Mouse (Mus musculus) embryonic stem cell, embryonic (primary cell): ENCODE measurements around the gene Mst1.

Source experiments
- CTCF ChIA-PET, 4 experiments: fragments of 300-600 bp in 2 of 4; fragments of 350-600 bp in 2 of 4; sonication (Branson Sonifier 250); formaldehyde crosslinking; loops; one replicate each; lab custom pipeline; 2022; ENCODE audit warnings: inconsistent platforms in 2 of 4; lab: Charles Lee
- POLR2A ChIA-PET, 4 experiments: fragments of 300-600 bp in 2 of 4; fragments of 350-600 bp in 2 of 4; sonication (Branson Sonifier 250); formaldehyde crosslinking; loops; one replicate each; lab custom pipeline; 2022; ENCODE audit warnings: antibody characterized with exemption in 4 of 4, inconsistent platforms in 1 of 4; lab: Charles Lee

Mst1 gene

DNA sequence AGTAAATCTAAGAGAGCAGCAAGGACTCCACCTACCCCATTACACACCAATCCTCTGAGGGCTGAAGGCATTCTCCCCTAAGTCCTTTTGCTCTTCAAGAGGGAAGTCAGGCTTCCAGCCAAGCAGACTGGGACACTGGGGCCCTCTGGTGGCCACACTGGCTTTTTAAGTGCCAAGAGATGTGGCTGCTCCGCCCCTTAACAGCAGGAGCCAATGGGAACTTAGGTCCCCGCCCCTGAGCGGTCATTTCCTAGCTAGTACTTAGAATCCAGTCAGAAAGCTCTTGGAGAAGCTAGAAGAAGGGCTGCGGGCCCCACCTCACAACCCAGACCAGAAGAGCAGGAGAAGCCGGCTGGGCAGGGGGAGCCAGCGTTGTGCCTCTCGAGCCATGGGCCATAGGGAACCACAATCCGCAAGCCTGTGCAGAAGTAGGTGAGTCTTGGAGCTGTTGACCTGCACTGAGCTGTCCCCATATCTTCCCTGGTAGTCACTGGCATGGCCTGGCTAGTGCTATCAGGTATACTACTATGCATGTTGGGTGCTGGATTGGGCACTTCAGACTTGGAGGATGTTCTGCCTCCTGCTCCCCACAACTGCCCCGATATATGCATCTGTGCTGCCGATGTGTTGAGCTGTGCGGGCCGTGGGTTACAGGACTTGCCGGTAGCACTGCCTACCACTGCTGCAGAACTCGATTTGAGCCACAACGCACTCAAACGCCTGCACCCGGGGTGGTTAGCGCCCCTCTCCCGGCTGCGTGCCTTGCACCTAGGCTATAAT is 27.2 kb upstream of the Mst1 start, which contains the start of gene Amigo3:
Gene Amigo3, plus strand, starts transcription at position 275 of the 780 bp plus-strand sequence.
- ChIA-PET POLR2A (interaction anchor here (0.5 to 4.7 kb wide), 92 partner anchors 8 to 469 kb away, joined by 3 to 43 read pairs (median 4); partner anchors contain the start of genes Apeh (in 3 of the 4), Inka1 (in 3 of the 4), Ip6k1 (in 3 of the 4) and Dag1 (in 2 of the 4)), CTCF (interaction anchor here (0.5 to 7.1 kb wide), 76 partner anchors 8 to 499 kb away, joined by 3 to 139 read pairs (median 4); partner anchors contain the start of genes Apeh (in 2 of the 4), Mst1r (in 2 of the 4), Amt (in 1 of the 4) and Cdhr4 (in 1 of the 4))

- ChIA-PET POLR2A (interaction anchor here (0.5 to 4.7 kb wide), 72 partner anchors 9 to 466 kb away, joined by 3 to 43 read pairs (median 4); partner anchors contain the start of genes Apeh (in 3 of the 4), Inka1 (in 3 of the 4), Ip6k1 (in 3 of the 4) and Mst1r (in 2 of the 4)), CTCF (interaction anchor here (0.6 to 7.1 kb wide), 54 partner anchors 9 to 499 kb away, joined by 3 to 139 read pairs (median 5); partner anchors contain the start of genes Apeh (in 2 of the 4), Mst1r (in 2 of the 4), Gnat1 (in 1 of the 4) and Inka1 (in 1 of the 4))
Measured at GRCm38 (mm10) chr9:108053665-108054225, 26.5 kb upstream of the Mst1 start.

DNA sequence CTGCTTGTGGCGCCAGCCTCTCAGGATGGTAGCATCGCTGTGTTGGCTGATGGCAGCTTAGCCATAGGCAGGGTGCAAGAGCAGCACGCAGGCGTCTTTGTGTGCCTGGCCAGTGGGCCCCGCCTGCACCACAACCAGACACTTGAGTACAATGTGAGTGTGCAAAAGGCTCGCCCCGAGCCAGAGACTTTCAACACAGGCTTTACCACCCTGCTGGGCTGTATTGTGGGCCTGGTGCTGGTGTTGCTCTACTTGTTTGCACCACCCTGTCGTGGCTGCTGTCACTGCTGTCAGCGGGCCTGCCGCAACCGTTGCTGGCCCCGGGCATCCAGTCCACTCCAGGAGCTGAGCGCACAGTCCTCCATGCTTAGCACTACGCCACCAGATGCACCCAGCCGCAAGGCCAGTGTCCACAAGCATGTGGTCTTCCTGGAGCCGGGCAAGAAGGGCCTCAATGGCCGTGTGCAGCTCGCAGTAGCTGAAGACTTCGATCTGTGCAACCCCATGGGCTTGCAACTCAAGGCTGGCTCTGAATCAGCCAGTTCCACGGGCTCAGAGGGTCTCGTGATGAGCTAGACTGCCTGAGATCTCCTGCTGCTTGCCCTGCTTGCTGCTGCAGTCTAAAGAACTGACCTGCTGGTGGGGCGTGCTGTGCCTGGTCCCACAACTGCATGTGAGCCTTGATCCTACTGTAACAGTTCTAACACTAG is 25.8 kb upstream of the Mst1 start:
- POLR2A ChIA-PET: interaction anchor here in 3 of 4 experiments (0.5 to 4.7 kb wide), 35 partner anchors 9 to 356 kb away, joined by 3 to 43 read pairs (median 5); partner anchors contain the start of genes Apeh (in 3 of the 3), Ip6k1 (in 2 of the 3), Inka1 (in 1 of the 3) and Mon1a (in 1 of the 3)
- CTCF ChIA-PET: interaction anchor here (0.6 to 7.1 kb wide), 25 partner anchors 9 to 153 kb away, joined by 3 to 139 read pairs (median 6); partner anchors contain the start of gene Mst1r (in 1 of the 4)

DNA sequence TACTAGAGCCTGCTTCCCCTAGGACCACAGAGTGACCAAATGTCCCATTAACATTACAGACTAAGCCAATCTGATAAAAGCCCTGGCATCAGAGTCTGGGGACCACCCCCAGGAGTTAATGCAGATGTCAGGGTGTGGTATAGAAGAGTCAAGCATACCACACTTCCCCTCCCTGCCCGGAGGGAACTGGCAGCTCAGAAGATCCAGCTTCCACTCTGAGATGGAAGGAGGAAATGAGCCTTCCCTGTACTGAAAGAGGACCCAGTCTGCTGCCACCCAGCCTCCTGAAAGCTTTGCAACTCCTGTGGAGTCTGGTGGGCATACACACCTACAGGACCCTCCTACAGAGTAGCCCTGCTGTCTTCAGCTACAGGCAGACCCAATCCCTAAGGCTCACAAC is 25.2 kb upstream of the Mst1 start:
- POLR2A ChIA-PET: interaction anchor here in 3 of 4 experiments (0.6 to 4.7 kb wide), 18 partner anchors 8 to 356 kb away, joined by 3 to 43 read pairs (median 5); partner anchors contain the start of genes Mst1r (in 1 of the 3) and Rbm6 (in 1 of the 3)
- CTCF ChIA-PET: interaction anchor here (0.5 to 7.1 kb wide), 15 partner anchors 8 to 301 kb away, joined by 3 to 139 read pairs (median 6); partner anchors contain the start of gene Mst1r (in 1 of the 4)

GRCm38 (mm10) chr9:108055661-108056237 is 24.5 kb upstream of the Mst1 start:
- POLR2A ChIA-PET: interaction anchor here in 2 of 4 experiments (0.8 to 4.7 kb wide), 12 partner anchors 10 to 157 kb away, joined by 3 to 43 read pairs (median 6); partner anchors contain the start of gene Mst1r (in 1 of the 2)

DNA sequence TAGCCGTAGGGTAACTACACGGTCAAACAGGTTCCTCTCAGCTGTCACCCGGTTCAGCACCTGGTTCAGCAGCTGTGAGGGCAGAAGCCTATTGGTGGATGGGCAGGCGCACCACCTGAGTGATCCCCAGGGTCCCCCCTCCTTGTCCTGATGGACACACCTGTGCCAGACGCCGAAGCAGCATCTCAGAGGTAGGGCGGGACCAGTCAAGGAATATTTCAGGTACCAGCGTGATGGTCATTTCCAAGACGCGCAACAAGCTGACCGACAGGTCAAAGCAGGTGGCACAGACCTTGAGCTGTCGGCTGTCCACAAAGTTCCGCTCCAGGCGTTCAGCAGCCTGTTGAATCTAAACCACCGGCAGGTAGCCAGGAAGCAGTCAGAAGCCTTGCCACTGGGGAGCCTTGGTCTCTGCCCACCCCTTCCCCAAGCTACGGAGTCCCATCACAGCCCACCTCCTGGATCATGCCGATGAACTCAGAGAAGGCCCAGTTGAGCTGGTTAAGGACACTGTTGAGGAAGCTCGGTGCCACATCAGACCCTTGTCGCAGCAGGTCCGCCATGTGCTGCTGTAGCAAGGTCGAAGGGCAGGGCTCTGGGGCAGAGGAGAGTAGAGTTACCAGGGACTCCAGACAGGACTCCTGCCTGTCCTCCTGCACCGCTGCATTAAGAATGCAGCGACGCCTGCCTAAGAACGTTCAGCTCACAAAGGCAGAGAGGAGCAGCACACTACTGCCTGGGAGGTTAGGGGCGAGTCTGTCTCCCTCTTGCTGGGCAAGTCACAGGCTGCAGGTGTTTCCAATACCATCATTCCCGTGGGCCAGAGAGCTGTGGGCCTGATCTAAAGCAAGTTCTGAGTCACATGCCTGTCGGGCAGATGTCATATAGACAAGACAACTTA is 23.6 kb upstream of the Mst1 start:
- POLR2A ChIA-PET: interaction anchor here in 2 of 4 experiments (0.8 to 4.7 kb wide), 15 partner anchors 8 to 184 kb away, joined by 3 to 43 read pairs (median 4); partner anchors contain the start of genes Gmppb (in 1 of the 2), Mst1 (in 1 of the 2), Mst1r (in 1 of the 2) and Rbm6 (in 1 of the 2)

More at GRCm38 (mm10) chr9:108055661-108056237, 24.5 kb upstream of the Mst1 start:
- CTCF ChIA-PET: interaction anchor here (0.5 to 7.1 kb wide), 14 partner anchors 9 to 397 kb away, joined by 3 to 139 read pairs (median 6); partner anchors contain the start of gene Mst1r (in 1 of the 4)

DNA sequence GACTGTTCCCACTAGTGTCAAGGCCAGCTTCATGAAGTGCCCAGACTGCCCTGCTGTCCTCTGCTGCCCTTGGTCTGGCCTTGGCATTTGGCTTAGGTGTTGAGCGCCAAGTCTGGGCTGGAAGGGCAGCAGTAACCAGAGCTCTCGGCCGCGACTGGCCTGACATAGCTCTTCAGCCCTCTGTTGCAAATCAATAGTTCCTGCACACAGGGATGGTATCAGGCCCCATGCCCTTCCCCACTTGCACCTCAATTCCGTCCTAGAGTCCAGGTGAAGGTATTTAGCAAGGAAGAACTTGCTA is 23.0 kb upstream of the Mst1 start:
- ChIA-PET CTCF (interaction anchor here (0.5 to 7.1 kb wide), 13 partner anchors 10 to 551 kb away, joined by 3 to 139 read pairs (median 4); partner anchors contain the start of gene Mst1r (in 1 of the 4)), POLR2A (interaction anchor here in 2 of 4 experiments (0.9 to 2.7 kb wide), 10 partner anchors 9 to 184 kb away, joined by 3 to 11 read pairs (median 4); partner anchors contain the start of genes Gmppb (in 1 of the 2), Mst1 (in 1 of the 2) and Rbm6 (in 1 of the 2))

More for the DNA sequence above, 23.6 kb upstream of the Mst1 start:
- CTCF ChIA-PET: interaction anchor here (0.5 to 7.1 kb wide), 16 partner anchors 10 to 551 kb away, joined by 3 to 139 read pairs (median 3); partner anchors contain the start of gene Mst1r (in 1 of the 4)

DNA sequence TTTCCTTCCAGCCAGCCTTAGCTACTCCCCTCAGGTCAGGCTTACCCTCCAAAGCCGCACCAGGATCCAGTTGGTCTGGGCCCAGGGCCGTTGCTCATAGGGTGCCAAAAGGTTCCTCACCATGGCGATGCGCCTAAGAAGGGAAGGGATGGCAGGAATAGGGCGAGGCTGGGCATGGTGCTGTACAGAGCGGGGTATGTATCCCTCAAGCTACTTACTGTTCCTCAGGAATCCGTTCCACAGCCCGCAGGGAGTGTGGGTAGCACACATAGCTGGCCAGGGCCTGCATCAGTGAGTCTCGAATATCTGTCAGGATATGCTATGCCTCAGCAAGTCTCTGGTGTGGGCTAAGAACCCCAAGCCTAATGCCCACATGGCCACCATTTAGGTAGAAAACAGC is 21.9 kb upstream of the Mst1 start:
- CTCF ChIA-PET: interaction anchor here in 3 of 4 experiments (0.5 to 3.7 kb wide), 8 partner anchors 9 to 154 kb away, joined by 3 to 19 read pairs (median 6); no protein-coding TSS in a partner anchor
- POLR2A ChIA-PET: interaction anchor here in 2 of 4 experiments (1.0 to 2.7 kb wide), 6 partner anchors 9 to 156 kb away, joined by 3 to 11 read pairs (median 5); partner anchors contain the start of gene Gmppb (in 1 of the 2)

DNA sequence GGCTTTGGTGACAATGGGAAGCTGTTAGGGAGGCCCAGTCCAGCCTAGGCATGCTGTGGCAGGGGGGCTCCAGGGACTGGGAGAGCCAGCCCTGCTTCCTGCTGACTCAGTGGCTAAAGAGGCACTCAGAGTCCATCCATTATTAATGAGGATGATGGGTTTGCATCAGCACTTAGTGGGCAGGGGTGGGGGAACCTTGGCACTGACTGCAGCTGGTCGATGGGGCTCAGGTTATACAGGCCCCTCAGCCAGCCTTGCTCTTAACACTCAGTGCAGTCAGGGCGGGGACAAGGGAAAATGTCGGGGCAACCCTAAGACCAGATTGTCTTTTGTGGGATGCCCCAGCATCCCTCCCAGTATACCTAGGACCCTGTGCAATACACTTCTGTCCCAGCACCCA is 18.1 kb upstream of the Mst1 start:
- ChIA-PET POLR2A (interaction anchor here in 2 of 4 experiments (1.0 to 2.6 kb wide), 2 partner anchors 9 kb away, joined by 3 to 11 read pairs; partner anchors contain the start of gene Amigo3 (in 2 of the 2)), CTCF (interaction anchor here in 2 of 4 experiments (0.7 to 8.6 kb wide), 7 partner anchors 9 to 417 kb away, joined by 3 to 101 read pairs (median 6); partner anchors contain the start of genes Mst1r (in 2 of the 2), Amigo3 (in 1 of the 2) and Apeh (in 1 of the 2))

- ChIA-PET POLR2A (interaction anchor here in 3 of 4 experiments (0.9 to 2.6 kb wide), 7 partner anchors 9 to 176 kb away, joined by 3 to 11 read pairs (median 5); partner anchors contain the start of genes Amigo3 (in 2 of the 3), Gmppb (in 1 of the 3) and Mon1a (in 1 of the 3)), CTCF (interaction anchor here (0.6 to 8.6 kb wide), 9 partner anchors 10 to 162 kb away, joined by 3 to 101 read pairs (median 9); partner anchors contain the start of genes Amigo3 (in 3 of the 4), Gmppb (in 1 of the 4) and Mst1r (in 1 of the 4))
Measured at GRCm38 (mm10) chr9:108063361-108063760, 16.9 kb upstream of the Mst1 start.

DNA sequence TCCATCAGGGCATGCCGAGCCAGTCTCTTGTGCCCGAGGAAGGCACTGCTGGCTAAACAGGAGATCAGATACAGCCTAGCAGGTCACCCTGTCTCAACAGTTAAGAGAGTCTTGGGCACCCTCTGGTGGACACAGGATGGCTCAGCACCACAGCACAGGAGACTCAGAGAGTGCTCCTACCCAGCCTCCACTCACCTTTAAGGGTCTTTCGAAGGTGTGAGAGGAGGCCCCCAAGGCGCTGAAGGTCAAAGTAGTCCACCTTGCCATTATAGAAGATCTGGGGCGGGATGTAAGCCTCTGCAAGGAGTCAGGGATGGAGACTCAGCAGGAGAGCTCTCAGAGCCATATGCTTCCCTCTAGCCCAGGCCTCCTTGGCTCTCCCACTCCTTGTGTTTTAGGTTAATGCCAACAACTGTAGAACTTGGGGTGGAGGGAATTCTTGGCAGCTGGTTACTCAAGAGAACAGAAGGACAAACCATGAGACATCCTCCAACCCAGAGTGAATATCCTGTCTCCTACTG is 14.7 kb upstream of the Mst1 start:
- POLR2A ChIA-PET: interaction anchor here in 2 of 4 experiments (1.2 to 3.3 kb wide), 5 partner anchors 9 to 161 kb away, joined by 4 to 15 read pairs (median 9); partner anchors contain the start of gene Amigo3 (in 2 of the 2)
- CTCF ChIA-PET: interaction anchor here (0.6 to 8.6 kb wide), 17 partner anchors 12 to 420 kb away, joined by 3 to 101 read pairs (median 3); partner anchors contain the start of genes Amigo3 (in 2 of the 4), Mst1r (in 2 of the 4), Apeh (in 1 of the 4) and Gmppb (in 1 of the 4)

DNA sequence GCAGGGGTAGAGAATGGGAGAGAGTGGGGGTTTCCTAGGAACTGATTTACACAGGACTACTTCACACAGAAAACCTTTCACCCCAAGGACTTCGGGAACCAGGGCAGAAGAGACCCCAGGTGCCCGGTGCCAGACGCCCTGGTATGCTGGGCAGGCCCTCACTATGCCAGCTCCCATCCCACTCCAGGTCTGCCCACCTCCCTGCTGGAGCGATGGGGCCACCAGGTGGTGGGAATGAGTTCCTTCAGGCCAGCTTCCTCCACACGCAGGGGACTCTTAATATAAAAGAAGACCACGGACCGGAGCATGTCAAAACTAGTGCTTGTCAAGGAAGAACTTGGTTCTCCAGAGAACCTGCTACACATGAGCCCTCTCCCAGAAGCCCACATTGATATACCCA is 13.0 kb upstream of the Mst1 start:
- CTCF ChIA-PET: interaction anchor here (0.6 to 8.6 kb wide), 72 partner anchors 8 to 441 kb away, joined by 3 to 101 read pairs (median 5); partner anchors contain the start of genes Mst1r (in 3 of the 4), Apeh (in 2 of the 4), Mon1a (in 2 of the 4) and Rbm6 (in 2 of the 4)
- POLR2A ChIA-PET: interaction anchor here in 3 of 4 experiments (0.5 to 3.3 kb wide), 18 partner anchors 11 to 321 kb away, joined by 3 to 15 read pairs (median 4); partner anchors contain the start of genes Amigo3 (in 2 of the 3), Apeh (in 1 of the 3), Ip6k1 (in 1 of the 3) and Mst1 (in 1 of the 3)

- POLR2A ChIA-PET: interaction anchor here in 3 of 4 experiments (1.2 to 3.3 kb wide), 13 partner anchors 10 to 167 kb away, joined by 3 to 15 read pairs (median 6); partner anchors contain the start of genes Amigo3 (in 2 of the 3), Apeh (in 1 of the 3), Ip6k1 (in 1 of the 3) and Mst1 (in 1 of the 3)
- CTCF ChIA-PET: interaction anchor here (0.6 to 8.6 kb wide), 64 partner anchors 8 to 423 kb away, joined by 3 to 101 read pairs (median 5); partner anchors contain the start of genes Mst1r (in 3 of the 4), Apeh (in 2 of the 4), Mon1a (in 2 of the 4) and Rbm6 (in 2 of the 4)
Measured at GRCm38 (mm10) chr9:108067900-108068299, 12.3 kb upstream of the Mst1 start.
